In genomic region chr14:26994211-26994741, GRCm38 (mm10) we compare ENCODE assay signal across 7 mouse cellular contexts. TPM values are rescaled to one million over a fixed set of nuclear protein-coding genes. Genes with fewer than 3 reads are reported as not detected.
DNase-seq lines count a peak whose midpoint lies in the region; ATAC-seq and TF ChIP-seq lines count a peak whose summit lies in the region.

TSS of gene Hesx1 (plus strand) at chr14:26994416.

- no peaks in the 10 kb centered on the region for H3K27me3 ChIP-seq in embryonic facial prominence, embryonic 14.5 days (replicated peaks; ENCODE audit: control insufficient read depth, insufficient read depth, low read length)

- intact Hi-C loops in heart, postnatal 10 days (cut with DNase I), result no loop called here

- H3K9ac ChIP-seq in ES-E14 (ENCODE audit: insufficient read depth, low read depth, low read length, poor library complexity, severe bottlenecking), result peak within 1 kb of the TSS; percentile 4; the same call in 1 of the 2 replicates
- H3K9ac ChIP-seq in embryonic facial prominence, embryonic 14.5 days (ENCODE audit: low read depth, low read length), result peak within 1 kb of the TSS; percentile 52

- H3K4me3 ChIP-seq in ES-E14 (ENCODE audit: insufficient read depth in 1 of 2, low read depth in 1 of 2, low read length in 2 of 2, poor library complexity in 1 of 2, severe bottlenecking in 1 of 2), result peak within 1 kb of the TSS; percentile 19 to 40
- peak within 1 kb of the TSS; percentile 33 for H3K4me3 ChIP-seq in embryonic facial prominence, embryonic 14.5 days (ENCODE audit: low read depth, low read length)

- peak within 1 kb of the TSS; percentile 59 for H3K4me2 ChIP-seq in embryonic facial prominence, embryonic 14.5 days (ENCODE audit: low read depth, low read length)

- no peaks in the 10 kb centered on the region for H3K36me3 ChIP-seq in ES-E14 (ENCODE audit: control insufficient read depth, insufficient read depth, low read length, poor library complexity, severe bottlenecking)
- no peaks in the 10 kb centered on the region for H3K36me3 ChIP-seq in embryonic facial prominence, embryonic 14.5 days (ENCODE audit: control insufficient read depth, insufficient read depth, low read length)

- in situ Hi-C loops in ES-E14 (cut with MboI; ENCODE audit: low sequenced_read_pairs in 2 of 2, unreplicated experiment in 2 of 2), result no loop called here

- H3K4me1 ChIP-seq in ES-E14 (ENCODE audit: control insufficient read depth in 2 of 2, insufficient read depth in 2 of 2, low read length in 2 of 2, poor library complexity in 1 of 2), result peaks cover 2% of the 10 kb centered on the region in 2 experiments; a peak in 2 of 4 replicates
- peaks cover 6% of the 10 kb centered on the region; the same call in 1 of the 2 replicates for H3K4me1 ChIP-seq in embryonic facial prominence, embryonic 14.5 days (ENCODE audit: control insufficient read depth, insufficient read depth, low read length)

- peak; percentile 82 for DNase-seq in CD4-positive helper T cell, adult 2 months (ENCODE audit: low read depth, low spot score)
- peak; percentile 47 for DNase-seq in ES-E14 (ENCODE audit: low read depth, low spot score)
- DNase-seq in embryonic facial prominence, embryonic 14.5 days (ENCODE audit: low spot score), result peak; percentile 71
- DNase-seq in heart, postnatal 10 days, result peak; percentile 50 to 58
- peak; percentile 60 to 77 for DNase-seq in kidney, postnatal 4 days
- peak; percentile 22 to 71 for DNase-seq in spleen, postnatal 10 days (ENCODE audit: low spot score in 2 of 2)

- 5% methylated on average over 16 of the region's 16 CpGs for WGBS in embryonic facial prominence, embryonic 14.5 days

- peak; percentile 88 for ATAC-seq in embryonic facial prominence, embryonic 14.5 days (ENCODE audit: low read depth)
- ATAC-seq in megakaryocyte-erythroid progenitor cell, adult 5-6 weeks (replicated peaks; ENCODE audit: low FRiP score, low TSS enrichment, poor library complexity, severe bottlenecking), result peak; percentile 83

- H3K27ac ChIP-seq in ES-E14 (ENCODE audit: insufficient read depth, low read depth, low read length, poor library complexity, severe bottlenecking), result no peak within 1 kb of the TSS
- H3K27ac ChIP-seq in embryonic facial prominence, embryonic 14.5 days (replicated peaks; ENCODE audit: low read depth, low read length), result peak within 1 kb of the TSS; percentile 52

- no peaks in the 10 kb centered on the region for H3K9me3 ChIP-seq in ES-E14 (ENCODE audit: control insufficient read depth, insufficient read depth, low read depth, low read length)
- H3K9me3 ChIP-seq in embryonic facial prominence, embryonic 14.5 days (ENCODE audit: control insufficient read depth, low read length), result no peaks in the 10 kb centered on the region

TF ChIP-seq in ES-E14, 5 proteins besides CTCF, POLR2A, EP300 and RAD21:
- TF ChIP-seq HCFC1 (IDR thresholded peaks at IDR 0.05; ENCODE audit: borderline replicate concordance, insufficient read depth, low read length) (no peak), CHD2 (IDR thresholded peaks at IDR 0.05; ENCODE audit: low read depth, low read length) (no peak; the same call in 1 of the 2 replicates), ZC3H11A (IDR thresholded peaks at IDR 0.05; ENCODE audit: borderline replicate concordance, low read depth, low read length) (no peak), ZNF384 (IDR thresholded peaks at IDR 0.05; ENCODE audit: low read depth, low read length) (no peak), MAFK (IDR thresholded peaks at IDR 0.05; ENCODE audit: insufficient read depth, low read depth, low read length) (no peak)

RNA-seq across cellular contexts. Expression of gene Hesx1, which starts in this region (rescaled TPM):
- total RNA-seq in ES-E14 (2012; rRNA removed), result 0.31 TPM in 1 of 2 replicates, not detected in the other
- polyA plus RNA-seq in embryonic facial prominence, embryonic 14.5 days (2014; fragmentation: Nextera tagmentation; extraction: Ambion mirVana), result 0.19 TPM in 1 of 2 replicates, not detected in the other
- not detected for total RNA-seq in heart, postnatal 10 days (2021)
- total RNA-seq in megakaryocyte-erythroid progenitor cell, adult 5-6 weeks (2014; fragmentation: Nextera tagmentation), result not detected in 2 replicates
- not detected in 2 replicates for total RNA-seq in megakaryocyte-erythroid progenitor cell, adult 5-6 weeks (2017)

Comparison
In these comparisons a context has a peak if more than half of its experiments do, and no peak if none do; other contexts are left out.
1. Peak in DNase-seq, H3K4me3 ChIP-seq and H3K9ac ChIP-seq in ES-E14; RNA of the gene not detected or under 1 TPM.
2. Peak in DNase-seq, ATAC-seq, H3K4me3 ChIP-seq, H3K27ac ChIP-seq, H3K9ac ChIP-seq and H3K4me2 ChIP-seq in embryonic facial prominence, embryonic 14.5 days; RNA of the gene not detected or under 1 TPM.
3. Peak in DNase-seq in heart, postnatal 10 days; RNA of the gene not detected or under 1 TPM.
4. Peak in ATAC-seq in megakaryocyte-erythroid progenitor cell, adult 5-6 weeks; RNA of the gene not detected or under 1 TPM.